Mouse (Mus musculus): Measurements from ENCODE around the gene Bmp2k.
"Not testable (repeated sequence)": the region's sequence is repeated elsewhere in the genome, so short reads cannot be mapped to it uniquely, and the experiment has no call there.

Bmp2k gene

GRCm38 (mm10) chr5:97001571-97001970 is 4.1 kb downstream of the Bmp2k start:
- ATAC-seq (ENCODE audit: low TSS enrichment): no peak

- no peak for ATAC-seq (ENCODE audit: low TSS enrichment)
Observed at GRCm38 (mm10) chr5:97002336-97002735, 4.8 kb downstream of the Bmp2k start.

- no peak for ATAC-seq (ENCODE audit: low TSS enrichment)
Observed at GRCm38 (mm10) chr5:97002937-97003336, 5.4 kb downstream of the Bmp2k start.

GRCm38 (mm10) chr5:97004178-97005030 is 6.9 kb downstream of the Bmp2k start:
- ATAC-seq (ENCODE audit: low TSS enrichment): no peak

GRCm38 (mm10) chr5:97005891-97006290 is 8.4 kb downstream of the Bmp2k start:
- ATAC-seq (ENCODE audit: low TSS enrichment): no peak

GRCm38 (mm10) chr5:97006929-97007328 is 9.4 kb downstream of the Bmp2k start:
- no peak for ATAC-seq (ENCODE audit: low TSS enrichment)

GRCm38 (mm10) chr5:97007496-97007895 is 10.0 kb downstream of the Bmp2k start:
- ATAC-seq (ENCODE audit: low TSS enrichment): no peak

DNA sequence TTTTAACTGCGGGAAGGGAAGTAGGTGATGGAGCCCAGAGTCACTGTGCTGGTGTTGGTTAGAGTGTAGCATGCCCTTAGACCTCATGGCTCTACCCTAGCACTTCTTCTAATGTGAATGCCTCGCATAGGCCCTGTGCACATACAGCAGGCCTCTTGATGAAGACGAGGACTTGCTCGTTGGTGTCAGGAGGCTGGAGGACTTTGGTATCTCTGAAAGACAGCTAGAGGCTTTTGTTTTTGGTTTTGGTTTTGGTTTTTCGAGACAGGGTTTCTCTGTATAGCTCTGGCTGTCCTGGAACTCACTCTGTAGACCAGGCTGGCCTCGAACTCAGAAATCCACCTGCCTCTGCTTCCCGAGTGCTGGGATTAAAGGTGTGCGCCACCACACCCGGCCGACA is 11.7 kb downstream of the Bmp2k start:
- not testable (repeated sequence) for ATAC-seq (ENCODE audit: low TSS enrichment)

DNA sequence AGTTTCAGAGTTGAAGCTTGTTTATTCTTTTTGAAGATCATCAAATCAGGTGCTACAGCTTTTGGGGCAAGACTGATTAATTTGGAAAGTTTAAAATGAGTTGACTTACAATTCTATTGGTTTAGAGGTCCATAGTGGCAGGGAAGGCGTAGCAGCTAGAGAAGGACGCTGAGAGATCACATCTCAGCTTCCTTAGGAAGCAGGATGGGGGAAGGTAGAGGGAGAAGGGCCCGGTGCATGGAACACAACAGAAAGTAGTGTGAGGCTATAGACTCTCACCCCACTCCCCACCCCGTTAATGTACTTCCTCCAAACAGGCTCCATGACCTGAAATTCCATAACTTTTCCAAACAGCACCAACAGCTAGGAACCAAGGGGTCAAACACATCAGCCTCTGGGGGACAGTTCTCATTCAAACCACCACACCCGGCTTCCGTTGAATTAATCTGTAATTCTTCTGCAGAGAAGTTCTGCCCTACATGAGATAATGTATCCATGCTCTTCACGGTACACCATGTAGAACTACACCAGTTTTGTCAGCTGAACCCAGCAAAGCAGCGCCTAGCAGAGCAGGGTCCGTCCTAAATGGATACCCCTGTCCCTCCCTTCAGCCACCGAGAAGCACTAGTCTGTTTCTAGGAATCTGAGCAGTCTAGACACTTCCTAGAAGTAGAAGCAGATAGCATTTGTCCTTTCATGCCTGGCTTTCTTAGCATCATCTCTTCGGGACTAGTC is 12.3 kb downstream of the Bmp2k start:
- no peak for ATAC-seq (ENCODE audit: low TSS enrichment)

GRCm38 (mm10) chr5:97015781-97016508 is 18.5 kb downstream of the Bmp2k start:
- no peak for ATAC-seq (ENCODE audit: low TSS enrichment)

DNA sequence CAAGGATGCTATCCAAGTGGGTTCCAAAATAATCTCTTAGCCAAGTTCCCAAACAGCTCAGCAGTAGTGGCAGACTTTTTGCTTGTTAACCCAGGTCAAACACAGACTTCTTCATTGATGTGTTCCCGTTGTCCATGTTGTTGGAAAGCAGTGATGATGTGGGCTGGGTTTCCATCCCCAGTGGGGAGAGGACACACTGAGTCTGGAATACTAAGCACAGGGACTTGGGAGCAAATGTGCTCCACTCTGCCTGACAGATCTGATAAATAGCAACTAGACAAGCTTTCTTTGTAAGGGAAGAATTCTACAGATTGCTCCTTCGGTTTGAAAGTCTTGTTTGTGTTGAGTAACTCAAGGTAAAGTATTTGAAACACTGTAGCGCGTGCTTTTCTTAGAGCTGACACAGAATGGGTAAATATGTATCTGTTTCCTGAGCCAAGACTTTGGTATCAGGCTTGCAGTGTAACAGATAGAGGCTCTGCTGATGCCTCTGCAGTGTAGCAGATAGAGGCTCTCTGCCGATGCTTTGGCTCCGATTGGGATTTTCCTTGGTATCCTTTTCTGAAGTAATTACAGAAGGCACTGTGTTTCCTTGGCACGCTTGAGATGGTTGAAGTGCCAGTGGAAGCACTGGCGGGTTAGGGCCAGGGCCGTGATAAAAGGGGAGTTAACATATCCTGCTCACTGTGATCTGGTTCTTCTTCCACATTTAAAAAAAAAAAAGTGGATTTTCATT is 19.5 kb downstream of the Bmp2k start:
- peak; percentile 70 for ATAC-seq (ENCODE audit: low TSS enrichment)

- no peak for ATAC-seq (ENCODE audit: low TSS enrichment)
Observed at GRCm38 (mm10) chr5:97022305-97023278, 25.1 kb downstream of the Bmp2k start.

- no peak for ATAC-seq (ENCODE audit: low TSS enrichment)
Observed at GRCm38 (mm10) chr5:97024834-97025233, 27.3 kb downstream of the Bmp2k start.

- no peak for ATAC-seq (ENCODE audit: low TSS enrichment)
Observed at GRCm38 (mm10) chr5:97025650-97026049, 28.2 kb downstream of the Bmp2k start.

- no peak for ATAC-seq (ENCODE audit: low TSS enrichment)
Observed at GRCm38 (mm10) chr5:97028004-97028403, 30.5 kb downstream of the Bmp2k start.

DNA sequence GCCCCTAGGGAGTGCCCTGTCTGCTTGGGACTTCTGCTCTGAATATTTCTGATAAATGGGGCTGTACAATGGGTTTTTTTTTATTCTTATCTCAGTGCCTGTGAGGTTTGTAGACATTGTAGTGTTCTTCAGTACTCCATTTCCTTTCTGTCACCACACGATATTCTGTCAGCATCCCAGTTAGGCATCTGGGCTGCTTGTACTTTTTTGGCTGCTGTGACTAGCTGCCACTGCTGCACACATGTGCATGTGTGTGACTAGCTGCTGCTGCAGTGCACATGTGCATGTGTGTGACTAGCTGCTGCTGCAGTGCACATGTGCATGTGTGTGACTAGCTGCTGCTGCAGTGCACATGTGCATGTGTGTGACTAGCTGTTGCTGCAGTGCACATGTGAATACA is 31.4 kb downstream of the Bmp2k start:
- ATAC-seq (ENCODE audit: low TSS enrichment): not testable (repeated sequence)

GRCm38 (mm10) chr5:97031771-97032170 is 34.3 kb downstream of the Bmp2k start:
- no peak for ATAC-seq (ENCODE audit: low TSS enrichment)

DNA sequence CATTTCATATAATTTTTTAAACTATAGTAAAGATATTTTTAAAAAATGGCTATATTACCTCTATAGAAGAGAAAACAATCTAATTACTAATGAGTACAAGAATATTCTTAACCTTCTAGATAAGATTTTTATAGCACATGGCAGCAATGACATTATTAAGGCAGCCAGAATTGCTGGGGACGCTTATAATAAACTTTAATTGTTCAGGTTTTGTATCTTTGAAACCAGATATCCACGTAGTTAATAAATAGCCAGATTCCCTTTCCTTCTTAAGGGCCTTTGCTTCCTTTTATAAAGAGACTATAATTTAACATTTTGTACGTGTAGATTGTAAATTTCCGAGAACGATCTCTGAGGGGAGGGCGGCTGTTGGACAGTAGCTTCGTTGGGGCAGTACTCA is 47.8 kb downstream of the Bmp2k start:
- no peak for ATAC-seq (ENCODE audit: low TSS enrichment)

- no peak for ATAC-seq (ENCODE audit: low TSS enrichment)
Observed at GRCm38 (mm10) chr5:97046680-97047079, 49.2 kb downstream of the Bmp2k start.

DNA sequence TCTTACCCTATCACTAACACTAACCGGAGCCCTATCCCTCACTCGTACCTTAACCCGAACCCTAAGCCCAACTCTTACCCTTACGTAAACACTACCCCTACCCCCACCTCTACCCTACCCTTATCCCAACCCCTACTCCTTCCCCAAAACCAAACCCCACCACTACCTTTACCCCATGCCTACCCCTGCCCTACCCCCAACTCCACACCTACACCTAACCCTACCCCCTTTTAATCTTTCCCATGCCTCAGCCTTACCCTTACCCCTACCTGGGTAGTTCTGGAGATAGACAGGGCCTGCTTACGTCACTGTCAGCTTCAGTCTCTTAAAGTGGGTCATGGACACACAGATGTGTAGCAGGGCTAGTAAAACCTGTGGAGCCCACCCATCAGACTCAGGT is 51.4 kb downstream of the Bmp2k start:
- ATAC-seq (ENCODE audit: low TSS enrichment): no peak

- no peak for ATAC-seq (ENCODE audit: low TSS enrichment)
Observed at GRCm38 (mm10) chr5:97054166-97054565, 56.7 kb downstream of the Bmp2k start.

Data from frontal cortex, adult (tissue).